Mouse (Mus musculus) heart, adult 9 months (tissue): ENCODE results near the gene Rasa2.
"Not testable (repeated sequence)": the region's sequence is repeated elsewhere in the genome, so short reads cannot be mapped to it uniquely, and the experiment has no call there.

ENCODE experiments used
- DNase-seq, 2 experiments: peaks; one replicate each; pipeline ENCODE4 v3.0.0; 2022; ENCODE audit warnings: low spot score in 2 of 2

Gene Rasa2

GRCm38 (mm10) chr9:96529961-96530673 lies 101.3 kb downstream of the Rasa2 start:
- no peak for DNase-seq

DNA sequence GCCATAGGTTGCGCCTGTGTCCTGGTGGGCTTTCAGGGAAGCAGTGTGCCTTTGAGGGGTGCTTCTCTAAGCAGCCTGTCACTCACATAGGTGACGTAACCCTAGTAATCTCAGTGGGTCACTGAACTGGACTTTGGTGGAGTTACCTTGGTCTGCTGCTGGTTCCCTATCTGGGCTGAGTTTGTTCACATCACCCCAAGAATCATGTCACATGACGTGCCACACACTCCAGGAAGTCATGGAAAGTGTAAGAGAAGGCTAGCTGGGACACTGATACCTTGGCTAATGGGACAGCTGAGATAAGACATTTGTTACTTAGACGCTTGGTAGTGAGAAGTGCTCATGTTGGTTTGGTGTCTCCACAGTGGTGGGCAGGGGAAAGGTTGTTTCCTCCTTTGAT lies 105.4 kb downstream of the Rasa2 start:
- DNase-seq: no peak

DNA sequence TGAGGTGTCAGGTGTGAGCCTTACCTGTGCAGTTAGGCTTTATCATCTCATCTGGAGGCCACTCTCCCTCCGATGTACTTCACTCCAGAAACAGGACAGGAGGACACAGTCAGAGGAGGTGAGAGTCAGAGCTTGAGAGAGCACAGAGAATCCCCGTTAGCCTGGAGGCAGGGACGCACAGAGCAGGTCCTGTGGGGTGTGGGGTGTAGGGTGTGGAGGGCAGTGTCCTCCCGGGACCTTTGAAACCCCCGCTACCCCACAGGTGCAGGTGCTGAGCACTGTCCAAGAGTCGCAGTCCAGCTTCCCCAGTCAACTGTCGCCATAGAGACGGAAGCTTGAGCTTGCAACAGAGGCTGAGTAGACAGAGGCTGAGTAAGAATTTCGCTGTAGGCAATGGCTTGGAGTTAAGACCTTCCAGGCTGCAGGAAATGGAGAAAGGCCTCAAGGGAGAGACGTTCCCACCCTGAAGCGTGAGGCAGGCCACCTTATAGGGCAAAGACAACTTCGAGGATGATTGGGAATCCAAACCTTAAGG lies 106.4 kb downstream of the Rasa2 start, which contains the start of gene Gm28729:
Gene Gm28729 (minus strand): TSS at position 293 of the 535 bp plus-strand sequence.
- no peak for DNase-seq

DNA sequence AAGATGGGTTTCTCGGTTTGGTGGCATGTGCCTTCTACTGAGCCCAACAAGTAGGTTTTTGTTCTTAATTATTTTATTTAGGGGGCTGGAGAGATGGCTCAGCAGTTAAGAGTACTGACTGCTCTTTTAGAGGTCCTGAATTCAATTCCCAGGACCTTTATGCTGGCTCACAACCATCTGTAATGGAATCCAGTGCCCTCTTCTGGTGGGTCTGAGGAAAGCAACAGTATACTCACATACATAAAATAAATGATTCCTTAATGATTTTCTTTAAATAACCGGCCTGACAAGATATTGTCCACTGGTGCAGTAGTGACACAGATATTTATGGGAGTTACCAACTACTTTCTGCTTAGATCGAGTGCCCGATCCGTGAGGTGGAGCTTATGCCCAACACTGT lies 108.3 kb downstream of the Rasa2 start:
- DNase-seq: no peak

DNA sequence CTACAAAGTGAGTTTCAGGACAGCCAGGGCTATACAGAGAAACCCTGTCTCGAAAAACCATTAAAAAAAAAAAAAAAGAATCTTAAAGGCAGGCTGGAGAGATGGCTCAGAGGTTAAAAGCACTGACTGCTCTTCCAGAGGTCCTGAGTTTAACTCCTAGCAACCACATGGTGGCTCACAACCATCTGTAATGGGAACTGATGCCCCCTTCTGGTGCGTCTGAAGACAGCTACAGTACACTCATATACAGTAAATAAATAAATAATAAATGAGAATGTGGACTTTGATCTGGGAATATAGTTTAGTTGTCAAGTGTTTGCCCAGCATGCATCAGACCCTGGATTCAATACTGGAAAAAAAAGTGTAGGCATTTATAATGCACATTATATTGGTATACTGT lies 109.8 kb downstream of the Rasa2 start:
- DNase-seq: not testable (repeated sequence)

DNA sequence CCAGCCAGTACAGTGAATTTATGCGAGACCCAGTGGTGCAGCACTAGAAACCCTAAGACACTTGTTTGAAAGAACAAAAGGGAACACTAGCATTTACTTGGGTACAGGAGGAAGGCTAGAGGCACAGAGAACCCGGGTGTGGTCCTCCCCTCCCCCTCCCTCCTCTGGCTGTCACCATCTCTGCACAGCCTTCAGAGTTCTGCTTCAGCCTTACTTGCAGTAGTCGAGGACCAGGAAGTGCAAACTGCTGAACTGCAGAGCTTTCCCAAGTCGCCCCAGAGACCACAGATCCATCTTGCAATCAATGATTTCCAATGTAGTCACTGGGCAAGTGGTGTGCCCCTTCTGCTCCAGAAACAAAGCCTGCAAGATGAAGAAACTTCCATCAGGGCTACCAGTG lies 114.0 kb downstream of the Rasa2 start:
- DNase-seq: no peak

DNA sequence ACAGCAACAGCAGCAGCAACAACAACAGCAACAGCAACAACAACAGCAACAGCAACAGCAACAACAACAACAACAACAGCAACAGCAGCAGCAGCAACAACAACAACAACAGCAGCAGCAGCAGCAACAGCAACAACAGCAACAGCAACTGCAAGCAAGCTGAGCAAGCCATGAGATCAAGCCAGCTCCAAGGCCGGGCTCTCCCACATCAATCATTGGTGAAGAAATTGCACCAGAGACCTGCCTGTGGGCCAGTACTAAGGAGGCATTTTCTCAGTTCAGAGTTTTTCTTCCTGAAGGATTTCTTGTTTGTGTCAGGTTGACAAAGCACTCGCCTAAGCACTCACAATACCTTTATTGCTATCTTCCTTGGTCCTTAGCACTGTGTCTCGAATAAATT lies 114.6 kb downstream of the Rasa2 start:
- DNase-seq: no peak

GRCm38 (mm10) chr9:96515737-96516136 lies 115.7 kb downstream of the Rasa2 start:
- no peak for DNase-seq

DNA sequence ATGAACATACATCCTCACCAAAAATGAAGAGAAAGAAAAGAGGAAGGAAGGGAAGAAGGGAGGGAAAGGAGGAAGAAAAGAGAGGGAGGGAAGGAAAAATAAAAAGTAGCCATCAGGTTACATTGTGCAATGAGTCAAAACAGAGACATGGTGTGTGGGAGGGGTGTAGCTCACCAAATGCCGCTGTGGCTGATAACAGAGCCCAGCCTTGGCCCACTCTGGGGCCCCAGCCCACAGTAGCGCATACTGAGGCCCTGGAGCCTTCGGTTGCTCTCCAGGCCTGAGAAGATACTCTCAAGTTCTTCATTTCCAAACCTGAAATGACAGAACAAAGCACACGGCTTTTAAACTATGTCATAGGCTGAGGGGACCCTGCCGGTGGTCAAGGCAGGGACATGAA lies 117.1 kb downstream of the Rasa2 start:
- no peak for DNase-seq

GRCm38 (mm10) chr9:96506011-96506498 lies 125.4 kb downstream of the Rasa2 start:
- DNase-seq: no peak

DNA sequence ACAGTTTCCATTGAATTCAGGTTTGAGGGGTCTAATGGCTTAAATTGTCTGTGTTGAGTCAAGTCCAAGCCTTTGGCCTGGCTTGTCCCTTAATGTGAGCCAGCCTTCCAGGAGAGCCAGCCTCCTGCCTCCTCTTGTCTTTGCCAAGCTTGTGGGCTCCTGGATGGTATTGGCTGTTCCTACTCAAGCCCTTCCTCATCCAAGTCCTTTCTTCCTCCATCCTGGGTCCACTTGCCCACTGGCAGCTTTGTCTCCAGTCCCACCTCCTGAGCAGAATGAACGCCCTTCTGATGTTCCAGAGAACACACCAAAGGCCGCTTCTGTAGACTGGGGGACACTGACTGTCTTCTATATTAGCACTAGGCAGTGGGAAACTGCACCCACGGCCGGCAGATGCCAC lies 126.3 kb downstream of the Rasa2 start:
- DNase-seq: no peak

DNA sequence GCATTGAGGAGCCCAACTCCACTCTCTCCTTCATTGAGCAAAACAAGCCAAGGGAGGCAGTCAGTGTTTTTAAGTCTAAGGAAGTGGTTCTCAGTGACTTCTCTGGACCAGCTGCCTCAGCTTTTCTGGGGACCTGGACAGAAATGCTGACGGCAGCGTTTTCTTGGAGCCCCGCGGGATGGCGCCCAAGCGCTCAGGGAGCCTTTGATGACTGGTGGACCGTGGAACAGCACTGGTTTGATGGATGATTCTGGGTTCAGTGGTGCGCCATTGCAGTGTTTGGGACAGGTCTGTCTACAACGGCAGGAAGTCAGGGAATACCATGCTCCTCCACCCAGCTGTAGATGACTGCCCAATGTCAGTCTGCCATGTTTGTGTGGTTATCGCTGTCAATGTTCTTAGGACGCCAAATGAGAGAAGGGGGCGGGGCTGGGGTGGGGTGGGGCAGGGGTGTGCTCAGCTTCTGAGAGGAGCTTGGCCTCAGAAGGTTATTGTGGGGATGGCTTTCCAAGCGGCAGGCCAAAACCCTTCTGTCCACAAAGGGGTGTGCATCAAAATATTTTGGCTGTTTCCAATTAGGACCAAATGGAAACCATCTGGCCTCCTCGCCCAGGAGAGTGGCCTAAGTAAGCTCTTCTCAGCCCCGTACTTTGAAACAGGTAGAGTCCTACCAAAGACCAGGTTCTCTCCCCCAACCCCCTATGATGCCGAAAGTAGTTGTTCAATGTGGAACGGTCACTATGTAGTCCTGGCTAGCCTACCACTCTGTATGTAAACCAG lies 127.1 kb downstream of the Rasa2 start:
- no peak for DNase-seq

DNA sequence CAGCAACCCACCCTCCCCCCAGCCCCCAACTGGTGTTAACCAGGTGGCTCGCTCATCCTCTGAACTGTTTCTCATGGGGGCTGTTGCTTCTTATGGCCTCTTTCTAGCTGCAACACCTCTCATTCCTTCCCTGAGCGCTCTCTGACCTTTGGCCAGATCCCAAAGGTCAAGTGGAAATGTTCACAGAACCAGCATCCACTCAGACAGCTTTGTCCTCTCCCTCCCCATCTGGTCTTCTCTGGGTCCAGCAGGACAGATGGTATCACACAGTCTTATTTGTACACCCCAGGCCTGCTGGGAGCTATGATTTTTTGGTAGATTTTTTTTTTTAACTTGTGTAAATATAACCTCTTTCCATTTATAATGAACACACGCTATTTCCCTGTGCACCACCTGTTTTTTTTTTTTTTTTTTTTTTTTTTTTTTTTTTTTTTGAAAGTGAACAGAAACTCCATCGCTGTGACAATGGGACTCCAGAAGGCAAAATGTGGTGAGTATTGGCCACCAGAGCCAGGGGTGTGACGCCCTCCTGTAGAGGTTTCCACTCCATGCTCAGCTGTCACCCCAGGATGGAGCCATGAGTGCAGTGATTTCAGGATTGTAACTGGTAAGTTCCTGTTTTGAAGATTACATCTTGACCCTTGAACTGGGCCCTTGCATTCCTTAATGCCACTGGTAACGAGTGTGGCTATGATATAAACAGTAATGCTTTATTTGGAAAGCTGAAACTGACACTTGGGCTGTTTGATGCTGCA lies 128.4 kb downstream of the Rasa2 start:
- DNase-seq: no peak

GRCm38 (mm10) chr9:96501217-96501616 lies 130.2 kb downstream of the Rasa2 start:
- no peak for DNase-seq

DNA sequence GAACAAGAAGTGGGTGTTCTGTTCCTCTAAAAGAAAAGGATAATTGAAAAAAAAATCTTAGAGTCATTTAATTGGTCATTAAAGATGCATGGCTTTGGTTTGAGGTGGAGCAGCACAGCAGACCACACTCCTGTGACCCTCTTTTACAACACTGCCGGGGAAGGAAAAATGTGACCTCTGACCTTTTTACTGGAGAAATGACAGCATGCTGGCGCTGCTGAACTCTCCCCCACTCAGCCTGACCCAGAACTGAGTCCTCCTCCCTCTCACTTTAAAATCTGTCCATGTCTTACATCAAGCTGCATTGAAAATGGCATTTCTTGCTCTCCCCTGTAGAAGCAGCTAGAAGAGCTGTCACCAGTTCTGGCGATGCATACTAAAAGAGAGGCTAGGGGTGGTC lies 138.2 kb downstream of the Rasa2 start:
- DNase-seq: no peak

DNA sequence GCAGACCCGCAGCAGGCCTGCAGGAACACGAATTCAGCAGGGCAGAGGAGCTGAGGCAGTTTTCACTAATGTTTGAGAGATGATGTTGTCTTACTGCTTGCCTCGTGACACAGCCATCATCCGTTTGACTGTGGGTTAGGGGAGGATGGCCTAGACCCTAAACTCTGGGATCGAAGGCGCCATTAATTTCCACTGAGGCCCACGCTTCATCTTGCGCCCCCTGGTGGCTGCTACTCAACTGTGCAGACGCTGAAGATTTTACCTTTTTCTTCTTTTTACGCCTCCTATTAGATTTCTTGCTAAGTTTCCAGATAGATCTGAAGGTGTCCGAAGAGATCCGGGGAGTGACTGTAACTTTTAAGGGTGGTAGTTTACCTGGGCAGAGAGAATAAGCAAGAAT lies 139.6 kb downstream of the Rasa2 start:
- DNase-seq: no peak
